Mouse (Mus musculus): ENCODE results near the gene Nrm. TPM values are rescaled to one million over a fixed set of nuclear protein-coding genes. Genes with fewer than 3 reads are reported as not detected.

Nrm gene
- polyA plus RNA-seq, 2 experiments, result 15.6 to 20.1 TPM

- H3K9me3 ChIP-seq (ENCODE audit: control insufficient read depth, low read length), result no peaks in the 10 kb centered on the region
- peak overlapping the region; percentile 59 for H3K9ac ChIP-seq (replicated peaks)
- TF ChIP-seq EP300 (IDR thresholded peaks at IDR 0.05; ENCODE audit: low read depth) (no peak), CTCF (IDR thresholded peaks at IDR 0.05; ENCODE audit: low read depth) (no peak)
- peak overlapping the region; percentile 96 for H3K27ac ChIP-seq
- H3K27me3 ChIP-seq (ENCODE audit: control insufficient read depth, insufficient read depth, low read length), result no peaks in the 10 kb centered on the region
- peak overlapping the region; percentile 96 for H3K4me2 ChIP-seq (ENCODE audit: low read depth)
- DNase-seq (ENCODE audit: low read depth in 3 of 3, low spot score in 3 of 3) (no peak), ATAC-seq (ENCODE audit: insufficient read depth) (no peak)
- peak overlapping the region; percentile 50 to 74 for H3K4me3 ChIP-seq (ENCODE audit: insufficient read depth in 1 of 2, low read depth in 2 of 2, low read length in 2 of 2)
- H3K4me1 ChIP-seq (replicated peaks; ENCODE audit: control insufficient read depth in 2 of 2, insufficient read depth in 2 of 2, low read length in 1 of 2), result peaks cover 34 to 43% of the 10 kb centered on the region in 2 experiments
- peaks cover 25% of the 10 kb centered on the region for H3K36me3 ChIP-seq (replicated peaks; ENCODE audit: control insufficient read depth, insufficient read depth, low read depth)
- 42% methylated on average over 14 of the region's 14 CpGs for WGBS (ENCODE audit: insufficient replicate concordance)
Observed at GRCm38 (mm10) chr17:35840561-35840960, 20.6 kb upstream of the Nrm start.

GRCm38 (mm10) chr17:35841076-35841950, 19.8 kb upstream of the Nrm start, which contains the start of gene Mdc1:
Mdc1 (plus strand) TSS chr17:35841515.
- Histone ChIP-seq H3K36me3 (replicated peaks; ENCODE audit: control insufficient read depth, insufficient read depth, low read depth) (peaks cover 25% of the 10 kb centered on the region), H3K9me3 (ENCODE audit: control insufficient read depth, low read length) (no peaks in the 10 kb centered on the region), H3K4me2 (ENCODE audit: low read depth) (peak within 1 kb of the TSS; percentile 96), H3K27me3 (ENCODE audit: control insufficient read depth, insufficient read depth, low read length) (no peaks in the 10 kb centered on the region), H3K4me3 (ENCODE audit: insufficient read depth in 1 of 2, low read depth in 2 of 2, low read length in 2 of 2) (peak within 1 kb of the TSS; percentile 74 to 86), H3K9ac (replicated peaks) (peak within 1 kb of the TSS; percentile 83), H3K4me1 (replicated peaks; ENCODE audit: control insufficient read depth in 2 of 2, insufficient read depth in 2 of 2, low read length in 1 of 2) (peaks cover 27 to 37% of the 10 kb centered on the region in 2 experiments), H3K27ac (peak within 1 kb of the TSS; percentile 96)
- TF ChIP-seq EP300 (IDR thresholded peaks at IDR 0.05; ENCODE audit: low read depth) (peak; percentile 78), CTCF (IDR thresholded peaks at IDR 0.05; ENCODE audit: low read depth) (peak; percentile 54)
- under 1% methylated on average over 59 of the region's 59 CpGs for WGBS (ENCODE audit: insufficient replicate concordance)
- DNase-seq (ENCODE audit: low read depth in 3 of 3, low spot score in 3 of 3) (peak; percentile 100), ATAC-seq (ENCODE audit: insufficient read depth) (peak; percentile 84)

GRCm38 (mm10) chr17:35842006-35842405, 19.1 kb upstream of the Nrm start:
- no peak for TF ChIP-seq CTCF (IDR thresholded peaks at IDR 0.05; ENCODE audit: low read depth)
- no peak for TF ChIP-seq EP300 (IDR thresholded peaks at IDR 0.05; ENCODE audit: low read depth)
- ATAC-seq (ENCODE audit: insufficient read depth) (no peak), DNase-seq (ENCODE audit: low read depth in 3 of 3, low spot score in 3 of 3) (no peak)
- peak overlapping the region; percentile 82 for H3K4me2 ChIP-seq (ENCODE audit: low read depth)
- H3K9me3 ChIP-seq (ENCODE audit: control insufficient read depth, low read length), result no peaks in the 10 kb centered on the region
- peak overlapping the region; percentile 83 for H3K9ac ChIP-seq (replicated peaks)
- peaks cover 24 to 35% of the 10 kb centered on the region in 2 experiments for H3K4me1 ChIP-seq (replicated peaks; ENCODE audit: control insufficient read depth in 2 of 2, insufficient read depth in 2 of 2, low read length in 1 of 2)
- no peaks in the 10 kb centered on the region for H3K27me3 ChIP-seq (ENCODE audit: control insufficient read depth, insufficient read depth, low read length)
- WGBS (ENCODE audit: insufficient replicate concordance), result 6% methylated on average over 11 of the region's 11 CpGs
- peak overlapping the region; percentile 74 to 86 for H3K4me3 ChIP-seq (ENCODE audit: insufficient read depth in 1 of 2, low read depth in 2 of 2, low read length in 2 of 2)
- peaks cover 27% of the 10 kb centered on the region for H3K36me3 ChIP-seq (replicated peaks; ENCODE audit: control insufficient read depth, insufficient read depth, low read depth)
- peak overlapping the region; percentile 88 for H3K27ac ChIP-seq

- H3K4me2 ChIP-seq (ENCODE audit: low read depth), result no peak overlapping the region
- no peak overlapping the region for H3K27ac ChIP-seq
- 87% methylated on average over 3 of the region's 3 CpGs for WGBS (ENCODE audit: insufficient replicate concordance)
- no peak for ATAC-seq (ENCODE audit: insufficient read depth)
- H3K4me3 ChIP-seq (ENCODE audit: insufficient read depth in 1 of 2, low read depth in 2 of 2, low read length in 2 of 2), result no peak overlapping the region
- no peak overlapping the region for H3K9ac ChIP-seq (replicated peaks)
- peaks cover 22 to 34% of the 10 kb centered on the region in 2 experiments for H3K4me1 ChIP-seq (replicated peaks; ENCODE audit: control insufficient read depth in 2 of 2, insufficient read depth in 2 of 2, low read length in 1 of 2)
- H3K9me3 ChIP-seq (ENCODE audit: control insufficient read depth, low read length), result no peaks in the 10 kb centered on the region
- TF ChIP-seq EP300 (IDR thresholded peaks at IDR 0.05; ENCODE audit: low read depth), result no peak
- TF ChIP-seq CTCF (IDR thresholded peaks at IDR 0.05; ENCODE audit: low read depth), result peak; percentile 47
- H3K36me3 ChIP-seq (replicated peaks; ENCODE audit: control insufficient read depth, insufficient read depth, low read depth), result peaks cover 42% of the 10 kb centered on the region
- DNase-seq (ENCODE audit: low read depth in 3 of 3, low spot score in 3 of 3), result no peak
- H3K27me3 ChIP-seq (ENCODE audit: control insufficient read depth, insufficient read depth, low read length), result no peaks in the 10 kb centered on the region
Observed at GRCm38 (mm10) chr17:35843514-35843913, 17.6 kb upstream of the Nrm start.

- WGBS (ENCODE audit: insufficient replicate concordance), result 63% methylated on average over 1 of the region's 1 CpGs
- no peak overlapping the region for H3K27ac ChIP-seq
Observed at GRCm38 (mm10) chr17:35848112-35848511, 13.0 kb upstream of the Nrm start.

More at GRCm38 (mm10) chr17:35848112-35848511, 13.0 kb upstream of the Nrm start:
- Histone ChIP-seq H3K9ac (replicated peaks) (no peak overlapping the region), H3K27me3 (ENCODE audit: control insufficient read depth, insufficient read depth, low read length) (no peaks in the 10 kb centered on the region), H3K4me1 (replicated peaks; ENCODE audit: control insufficient read depth in 2 of 2, insufficient read depth in 2 of 2, low read length in 1 of 2) (peaks cover 10 to 13% of the 10 kb centered on the region in 2 experiments), H3K4me2 (ENCODE audit: low read depth) (no peak overlapping the region), H3K9me3 (ENCODE audit: control insufficient read depth, low read length) (no peaks in the 10 kb centered on the region), H3K36me3 (replicated peaks; ENCODE audit: control insufficient read depth, insufficient read depth, low read depth) (peaks cover 83% of the 10 kb centered on the region), H3K4me3 (ENCODE audit: insufficient read depth in 1 of 2, low read depth in 2 of 2, low read length in 2 of 2) (no peak overlapping the region)
- DNase-seq (ENCODE audit: low read depth in 3 of 3, low spot score in 3 of 3) (no peak), ATAC-seq (ENCODE audit: insufficient read depth) (no peak)
- TF ChIP-seq CTCF (IDR thresholded peaks at IDR 0.05; ENCODE audit: low read depth) (peak; percentile 33), EP300 (IDR thresholded peaks at IDR 0.05; ENCODE audit: low read depth) (no peak)

Data from liver, embryonic 14.5 days (tissue).